Mouse (Mus musculus): ENCODE data around the gene Ndufv1.
A peak's percentile ranks its signal among the peaks of the same experiment; 100 is the strongest.
"Not testable (repeated sequence)": the region's sequence is repeated elsewhere in the genome, so short reads cannot be mapped to it uniquely, and the experiment has no call there.

The Ndufv1 gene

DNA sequence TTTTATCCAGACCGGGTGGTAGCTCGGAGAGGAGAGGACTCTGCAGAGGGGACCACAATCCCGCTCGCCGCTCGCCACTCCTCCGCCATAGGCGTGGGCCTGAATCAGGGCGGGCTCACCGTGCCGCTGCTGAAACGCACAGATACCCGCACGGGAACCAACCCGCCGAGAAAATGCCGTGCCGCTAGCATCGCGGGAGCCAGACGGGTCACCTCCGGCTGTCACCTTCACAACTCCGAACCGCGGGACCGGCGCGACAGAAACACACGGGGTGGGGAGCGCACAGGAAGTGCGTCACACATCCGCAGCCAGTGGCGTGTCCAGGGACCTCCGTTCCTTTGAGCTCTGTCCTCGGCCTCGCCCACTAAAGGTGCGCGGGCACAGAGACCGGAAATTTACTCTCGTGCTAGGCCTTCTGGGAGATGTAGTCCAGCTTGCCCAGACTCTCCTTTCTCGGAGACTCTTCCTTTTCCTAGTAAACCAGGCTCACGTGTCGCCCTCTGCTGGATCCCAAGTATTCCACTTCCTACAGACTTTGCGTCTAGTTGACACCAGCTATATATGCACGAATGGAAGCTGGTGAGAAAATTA, at the start of gene Ndufv1:
TSS of gene Ndufv1 (minus strand) at position 375 of the 591 bp plus-strand sequence.
- peak; percentile 94 to 99 for DNase-seq

DNA sequence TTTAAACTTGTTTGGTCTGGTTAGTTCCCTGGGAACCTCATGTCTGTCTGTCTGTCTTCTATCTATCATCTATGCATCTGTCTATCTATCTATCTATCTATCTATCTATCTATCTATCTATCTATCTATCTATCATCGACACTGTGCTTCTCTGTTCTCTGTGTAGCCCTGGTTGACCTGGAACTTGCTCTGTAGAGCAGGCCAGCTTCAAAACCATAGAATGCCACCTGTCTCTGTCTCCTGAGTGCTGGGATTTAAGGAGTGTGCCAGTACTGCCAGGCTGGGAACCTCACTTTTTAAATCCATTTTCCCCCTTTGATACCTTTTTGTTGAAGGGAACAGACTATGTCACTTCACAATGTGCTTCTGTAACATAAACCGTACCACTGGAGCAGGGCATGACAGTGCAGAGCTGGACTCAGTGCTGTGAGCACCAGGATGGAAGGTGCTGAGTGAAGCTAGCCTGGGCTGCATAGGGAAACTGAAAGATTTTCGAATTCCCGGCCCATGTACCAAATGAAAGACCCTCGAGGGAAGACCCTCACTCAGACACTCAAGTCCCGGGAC, 48.4 kb upstream of the Ndufv1 start:
- no peak for DNase-seq

DNA sequence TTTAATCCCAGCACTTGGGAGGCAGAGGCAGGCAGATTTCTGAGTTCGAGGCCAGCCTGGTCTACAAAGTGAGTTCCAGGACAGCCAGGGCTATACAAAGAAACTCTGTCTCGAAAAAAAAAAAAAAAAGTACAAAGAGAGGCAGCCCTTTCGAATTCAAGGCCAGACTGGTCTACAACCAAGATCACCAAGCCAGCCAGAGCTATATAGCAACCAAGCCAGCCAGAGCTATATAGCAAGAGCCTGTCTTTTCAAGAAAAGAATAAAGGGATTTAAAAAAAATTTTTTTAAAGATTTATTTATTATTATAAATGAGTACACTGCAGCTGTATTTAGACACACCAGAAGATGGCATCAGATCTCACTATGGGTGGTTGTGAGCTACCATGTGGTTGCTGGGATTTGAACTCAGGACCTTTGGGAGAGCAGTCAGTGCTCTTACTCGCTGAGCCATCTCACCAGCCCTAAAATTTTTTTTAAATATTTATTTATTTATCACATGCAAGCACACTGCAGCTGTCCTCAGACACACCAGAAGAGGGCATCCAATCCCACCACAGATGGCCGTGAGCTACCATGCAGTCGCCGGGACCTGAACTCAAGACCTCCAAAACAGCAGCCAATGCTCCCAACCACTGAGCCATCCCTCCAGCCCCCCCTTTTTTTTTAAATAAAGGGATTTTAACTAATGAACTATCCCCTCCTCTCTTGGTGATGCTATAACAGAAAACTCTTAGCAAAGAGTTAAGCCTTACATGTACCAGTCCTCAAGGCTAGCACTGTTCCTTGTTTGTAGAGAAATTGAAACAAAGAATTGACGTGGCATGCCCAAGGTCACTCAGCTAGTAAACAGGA, 47.7 kb upstream of the Ndufv1 start:
- peak in 1 of 2 experiments; percentile 3 for DNase-seq

DNA sequence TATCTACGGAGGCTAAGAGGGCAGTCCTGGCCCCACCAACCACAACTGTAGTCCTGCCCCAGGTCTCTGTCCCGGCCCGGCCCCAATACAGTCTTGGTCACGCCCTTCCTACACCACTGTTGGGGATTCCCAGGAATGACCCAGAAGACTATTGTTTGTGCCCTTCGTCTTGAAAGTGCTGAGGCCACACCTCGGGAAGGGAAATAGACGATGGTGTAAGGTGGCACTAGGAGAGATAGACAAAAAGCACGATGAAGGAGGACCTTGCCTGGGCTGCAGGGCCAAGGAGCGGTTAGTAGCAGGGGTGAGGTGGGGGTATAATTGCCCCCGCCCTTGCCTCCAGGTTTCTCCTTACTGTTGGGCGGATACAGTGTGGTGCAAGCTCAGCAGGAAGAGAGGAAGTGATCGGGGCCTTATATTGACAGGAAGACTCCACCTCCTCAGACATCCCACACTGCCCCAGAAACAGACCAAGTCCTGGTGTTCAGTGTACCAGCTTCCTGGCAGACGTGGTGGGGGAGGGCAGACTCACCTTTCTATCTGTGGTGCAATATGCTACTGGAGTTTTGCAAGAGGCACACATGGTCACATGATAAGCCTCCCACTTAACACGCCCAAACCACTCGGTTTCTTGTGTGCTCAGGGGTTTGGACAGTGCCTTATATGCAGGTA, 46.6 kb upstream of the Ndufv1 start, which contains the start of gene Gstp3:
TSS of gene Gstp3 (minus strand) at position 501 of the 672 bp plus-strand sequence.
- no peak for DNase-seq

DNA sequence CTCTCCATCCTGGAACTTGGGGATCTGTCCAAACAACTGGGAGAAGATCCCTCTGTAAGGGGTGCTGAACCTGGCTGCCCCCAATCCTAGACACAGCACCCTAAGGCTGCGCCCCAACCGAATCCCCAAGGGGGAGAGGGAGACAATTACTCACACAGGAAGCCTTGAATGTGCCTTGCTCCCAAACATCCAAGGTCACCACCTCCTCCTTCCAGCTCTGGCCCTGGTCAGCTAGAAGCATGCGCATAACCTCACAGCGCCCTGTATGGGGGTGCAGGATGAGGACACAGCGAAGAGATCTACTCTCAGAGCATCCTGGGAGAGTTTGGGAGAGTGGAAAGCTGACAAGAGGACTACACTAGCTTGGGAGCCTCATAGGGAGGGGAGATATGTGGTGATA, 46.0 kb upstream of the Ndufv1 start:
- peak in 1 of 2 experiments; percentile 2 for DNase-seq

DNA sequence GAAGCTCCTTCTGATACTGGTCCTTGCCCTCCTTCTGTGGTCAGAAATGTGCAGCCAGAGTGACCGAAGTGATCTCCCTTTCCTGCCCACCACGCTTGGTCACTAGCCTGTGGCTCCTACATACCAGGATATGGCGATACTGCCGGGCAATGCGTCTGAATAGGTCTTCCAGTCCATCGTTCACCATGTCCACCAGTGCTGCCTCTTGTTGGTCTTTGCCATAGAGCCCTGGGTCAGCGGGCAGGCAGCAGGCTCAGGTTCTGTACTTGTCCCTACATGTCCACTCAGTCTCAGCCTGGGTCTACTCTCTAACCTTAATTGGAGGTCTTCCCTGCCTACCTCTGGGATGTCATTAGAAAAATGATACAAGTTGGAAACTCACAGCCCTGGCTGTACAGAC, 45.4 kb upstream of the Ndufv1 start:
- DNase-seq: no peak

DNA sequence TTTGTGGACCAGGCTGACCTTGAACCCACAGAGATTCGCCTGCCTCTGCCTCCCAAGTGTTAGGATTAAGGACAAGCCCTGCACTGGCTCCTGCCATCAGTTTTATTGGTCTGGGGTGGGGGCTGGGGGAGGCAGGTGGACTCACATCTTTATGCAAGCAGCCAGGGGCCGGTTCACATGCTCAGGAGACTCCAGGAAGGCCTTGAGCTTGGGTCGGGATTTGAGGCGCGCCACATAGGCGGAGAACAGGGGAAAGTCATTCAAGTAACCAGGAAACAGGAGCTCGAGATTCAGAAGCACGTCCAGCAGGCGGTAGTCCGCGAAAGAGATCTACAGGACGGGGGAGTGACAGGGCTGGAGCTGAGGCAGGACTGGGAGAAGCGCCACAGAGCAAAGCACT, 44.8 kb upstream of the Ndufv1 start:
- DNase-seq: no peak

DNA sequence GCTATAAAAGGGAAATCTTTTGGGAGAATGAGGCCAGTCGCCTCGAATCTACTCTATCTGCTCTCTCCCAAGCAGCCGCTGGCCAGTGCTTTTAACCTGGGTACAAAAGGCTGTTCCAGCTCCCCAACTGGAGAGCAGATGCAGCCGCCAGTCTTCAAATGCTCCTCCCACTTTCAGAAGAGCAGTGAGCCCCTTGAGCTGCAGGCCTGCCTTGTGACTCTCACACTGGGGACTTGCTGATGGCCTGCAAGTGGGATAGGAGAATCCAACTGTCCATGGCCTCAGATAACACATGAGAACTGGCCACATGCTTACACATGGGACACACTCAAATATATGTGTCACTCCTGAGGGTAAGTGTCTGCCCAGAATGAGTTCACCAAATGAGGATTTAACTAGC, 44.1 kb upstream of the Ndufv1 start:
- no peak for DNase-seq

DNA sequence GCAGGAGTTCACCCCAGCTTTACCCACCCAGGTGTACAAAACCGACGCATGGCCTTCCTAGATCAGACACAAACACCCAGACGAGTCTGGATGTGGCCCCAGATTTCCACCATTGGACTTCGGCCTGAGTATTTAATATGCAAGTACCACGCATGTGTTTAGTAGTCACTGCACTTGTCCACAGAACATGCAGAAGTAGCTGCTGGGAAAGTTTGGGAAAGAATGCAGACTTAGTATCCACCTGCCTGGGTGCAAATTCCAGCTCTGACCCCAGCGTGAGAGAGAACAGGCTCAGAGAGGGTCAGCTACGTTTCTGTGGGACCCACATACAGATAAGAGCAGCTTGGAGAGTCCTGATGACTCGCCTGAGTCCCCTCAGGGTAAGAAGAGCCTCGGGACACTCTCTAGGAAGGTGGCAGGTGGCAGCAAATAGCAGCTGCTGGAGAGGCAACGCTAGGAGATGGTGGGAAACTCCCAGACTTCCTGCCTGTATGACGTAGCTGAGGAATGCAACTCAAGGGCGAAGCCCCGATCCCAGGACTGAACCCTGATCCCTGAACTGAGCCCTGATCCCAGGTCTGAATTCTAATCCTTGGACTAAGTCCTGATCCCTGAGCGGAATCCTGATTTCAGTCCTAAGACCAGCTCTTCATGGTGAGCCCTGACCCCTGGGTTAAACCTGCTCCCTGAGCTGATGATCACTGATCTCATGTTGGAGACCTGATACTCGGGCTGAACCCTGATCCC, 43.5 kb upstream of the Ndufv1 start:
- DNase-seq: no peak

DNA sequence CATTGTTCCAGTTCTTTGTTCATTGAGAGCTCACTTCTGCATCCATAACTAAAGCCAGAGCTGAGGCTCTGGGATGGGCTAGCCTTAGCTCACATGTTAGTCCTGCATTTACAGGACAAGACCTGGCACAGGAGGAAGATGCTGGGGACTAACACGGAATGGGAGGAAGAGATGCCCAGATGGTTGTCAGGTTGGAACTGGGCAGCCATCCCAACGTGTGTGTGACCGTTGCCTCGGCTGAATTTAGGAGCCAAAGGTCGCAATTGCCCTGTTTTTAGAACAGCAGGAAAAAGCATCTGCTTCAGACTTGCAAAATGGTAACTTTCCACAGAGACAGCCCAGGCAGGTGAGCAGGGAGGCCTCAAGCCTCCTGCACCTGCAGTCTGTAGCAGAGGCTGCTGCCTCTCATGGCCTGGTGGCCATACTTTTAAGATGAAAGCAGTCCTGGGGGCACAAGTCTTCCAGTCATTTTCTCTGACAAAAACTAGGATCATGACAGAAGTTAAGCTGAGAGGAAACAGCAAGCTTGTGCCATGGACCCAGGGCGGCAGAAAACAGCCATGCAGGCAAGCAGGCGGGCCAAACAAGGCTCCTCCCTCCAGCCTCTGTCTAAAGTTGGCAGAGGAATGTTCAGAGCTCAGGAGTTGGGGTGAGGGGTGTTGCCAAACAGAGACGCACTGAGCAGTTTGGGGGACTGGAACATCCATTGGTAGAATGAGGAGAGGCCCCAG, 42.8 kb upstream of the Ndufv1 start:
- peak; percentile 77 to 78 for DNase-seq

DNA sequence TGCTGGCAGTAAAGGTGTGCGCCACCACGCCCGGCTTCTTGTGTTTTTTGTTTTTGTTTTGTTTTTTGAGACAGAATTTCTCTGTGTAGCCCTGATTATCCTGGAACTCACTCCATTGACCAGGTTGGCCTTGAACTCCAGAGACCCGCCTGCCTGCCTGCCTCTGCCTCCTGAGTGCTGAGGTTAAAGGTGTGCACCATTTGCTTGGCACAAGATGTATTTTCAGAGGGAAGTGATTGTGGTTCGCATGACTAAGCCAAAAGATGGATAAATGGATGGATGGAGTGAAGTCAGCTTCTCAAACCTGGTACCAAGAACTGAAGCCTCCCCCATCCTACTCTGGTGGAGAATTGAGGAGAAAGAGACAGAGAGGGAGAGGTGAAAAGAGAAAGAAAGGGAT, 42.0 kb upstream of the Ndufv1 start:
- no peak for DNase-seq

DNA sequence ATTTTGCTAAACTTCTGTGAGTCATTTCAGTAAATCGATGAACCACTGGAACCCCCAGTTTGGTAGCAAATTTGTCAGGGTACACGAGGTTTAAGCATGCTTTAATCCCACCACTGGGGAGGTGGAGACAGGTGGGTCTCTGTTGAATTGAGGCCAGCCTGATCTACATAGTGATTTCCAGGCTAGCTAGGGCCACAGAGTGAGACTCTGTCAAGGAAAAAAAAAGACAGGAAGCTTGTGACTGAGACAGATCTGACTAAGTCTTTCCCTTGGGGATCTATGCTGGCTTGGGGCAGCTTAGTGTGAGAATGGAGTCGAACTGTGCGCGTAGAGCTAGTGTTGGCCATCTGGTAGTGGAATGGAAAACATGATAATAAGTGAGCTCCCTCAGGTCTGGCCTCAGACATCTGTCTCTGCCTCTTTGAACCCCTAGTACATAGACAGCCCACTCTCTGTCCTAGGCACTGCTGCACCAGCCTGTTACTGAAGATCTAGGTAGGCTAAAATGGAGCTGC, 40.0 kb upstream of the Ndufv1 start:
- no peak for DNase-seq

DNA sequence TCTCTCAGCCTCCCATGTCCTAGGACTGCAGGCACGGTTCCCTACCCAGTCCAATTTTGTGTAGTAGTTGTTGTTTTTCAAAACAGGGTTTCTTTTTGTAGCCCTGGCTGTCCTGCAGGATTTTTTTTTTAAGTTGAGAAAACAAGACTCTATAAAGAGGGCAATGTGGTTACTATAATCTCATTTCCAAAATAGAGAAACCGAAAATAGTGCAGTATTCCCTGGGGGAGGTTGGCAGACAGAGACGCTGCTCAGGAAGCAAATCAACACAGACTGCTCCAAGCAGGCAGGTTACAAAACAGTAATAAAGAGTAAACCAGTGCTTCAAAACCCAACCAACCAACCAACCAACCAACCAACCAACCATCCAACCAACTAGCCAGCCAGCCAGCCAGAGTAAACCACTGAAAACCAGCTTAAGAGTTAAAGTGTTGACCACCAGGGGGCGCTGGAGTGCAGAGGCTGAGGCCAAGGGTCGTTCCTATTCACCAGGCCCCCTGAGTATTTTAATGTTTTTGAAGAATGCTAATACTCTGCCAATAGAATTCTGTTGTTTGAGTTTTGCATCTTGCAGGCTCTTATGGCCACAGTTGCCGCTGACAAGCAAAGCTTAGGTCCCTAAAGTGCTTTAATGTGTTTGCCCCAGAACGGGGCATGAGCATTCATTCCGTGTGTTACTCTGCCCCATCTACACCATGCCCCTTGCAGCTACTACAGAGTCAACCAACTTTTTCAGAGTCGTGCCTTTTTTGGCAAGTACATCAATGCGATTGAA, 39.3 kb upstream of the Ndufv1 start:
- DNase-seq: peak; percentile 62 to 76

DNA sequence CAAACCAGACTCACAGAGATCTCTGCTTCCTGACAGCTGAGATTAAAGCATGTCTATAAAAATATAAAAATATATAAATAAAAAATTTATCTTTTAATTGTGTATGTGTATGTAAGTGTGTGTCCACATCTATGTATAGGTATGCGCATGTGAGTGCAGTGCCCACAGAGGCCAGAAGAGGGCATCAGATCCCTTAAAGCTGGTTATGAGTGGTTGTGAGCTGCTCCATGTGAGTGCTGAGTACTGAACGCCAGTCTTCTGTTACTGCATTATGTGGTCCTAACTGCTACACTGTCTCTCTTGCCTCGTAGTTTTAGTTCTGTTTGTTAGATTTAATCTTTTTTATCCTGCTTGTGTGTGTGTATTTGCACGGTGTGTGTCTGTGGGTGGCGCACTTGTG, 38.4 kb upstream of the Ndufv1 start:
- DNase-seq: no peak

DNA sequence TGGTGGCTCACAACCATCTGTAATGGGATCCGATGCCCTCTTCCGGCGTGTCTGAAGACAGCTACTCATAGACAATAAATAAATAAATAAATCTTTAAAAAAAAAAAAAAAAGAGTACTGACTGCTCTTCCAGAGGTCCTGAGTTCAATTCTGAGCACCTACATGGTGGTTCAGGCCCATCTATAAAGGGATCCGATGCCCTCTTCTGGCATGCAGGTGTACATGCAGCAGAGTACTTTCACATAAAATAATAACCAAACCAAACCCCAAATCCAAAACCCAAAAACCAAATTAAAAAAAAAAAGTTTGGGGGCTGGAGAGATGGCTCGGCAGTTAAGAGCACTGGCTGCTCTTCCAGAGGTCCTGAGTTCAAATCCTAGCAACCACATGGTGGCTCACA, 36.5 kb upstream of the Ndufv1 start:
- not testable (repeated sequence) for DNase-seq

DNA sequence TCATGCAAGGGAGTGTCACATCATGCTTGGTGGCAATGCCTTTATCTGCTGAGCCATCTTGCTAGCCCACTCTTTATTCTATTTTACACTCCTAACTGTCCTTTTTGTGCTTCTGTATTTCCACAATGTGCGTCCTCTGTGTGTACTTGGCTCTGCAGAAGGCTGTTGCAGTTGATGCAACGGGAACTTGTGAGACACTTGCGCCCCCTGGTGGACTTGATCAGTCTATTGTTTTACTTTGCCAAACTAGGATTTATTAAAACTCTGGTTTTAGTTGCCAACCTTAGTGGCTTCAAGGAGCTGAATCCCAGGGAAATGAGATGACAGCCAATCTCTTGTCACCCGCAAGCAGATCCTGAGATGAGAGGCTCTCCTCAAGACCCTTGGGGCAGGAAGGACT, 35.3 kb upstream of the Ndufv1 start:
- DNase-seq: peak; percentile 86 to 90

DNA sequence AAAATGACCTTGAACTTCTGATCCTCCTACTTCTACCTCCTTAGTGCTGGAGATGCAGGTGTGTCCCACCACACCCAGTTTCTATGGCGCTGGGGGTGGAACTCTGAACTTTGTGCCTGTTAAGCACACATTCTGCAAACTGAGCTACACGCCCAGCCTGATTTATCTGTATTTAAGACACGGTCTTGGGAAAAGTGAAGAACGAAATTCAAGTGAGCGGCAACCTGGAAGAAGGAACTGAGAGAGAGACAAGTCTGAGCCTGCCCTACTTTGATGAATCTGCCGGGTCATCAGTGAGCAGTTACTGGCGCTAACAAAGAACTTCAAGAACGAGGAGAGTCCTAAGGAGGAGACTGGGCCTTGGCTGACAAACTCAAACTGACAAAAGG, 34.3 kb upstream of the Ndufv1 start:
- no peak for DNase-seq

DNA sequence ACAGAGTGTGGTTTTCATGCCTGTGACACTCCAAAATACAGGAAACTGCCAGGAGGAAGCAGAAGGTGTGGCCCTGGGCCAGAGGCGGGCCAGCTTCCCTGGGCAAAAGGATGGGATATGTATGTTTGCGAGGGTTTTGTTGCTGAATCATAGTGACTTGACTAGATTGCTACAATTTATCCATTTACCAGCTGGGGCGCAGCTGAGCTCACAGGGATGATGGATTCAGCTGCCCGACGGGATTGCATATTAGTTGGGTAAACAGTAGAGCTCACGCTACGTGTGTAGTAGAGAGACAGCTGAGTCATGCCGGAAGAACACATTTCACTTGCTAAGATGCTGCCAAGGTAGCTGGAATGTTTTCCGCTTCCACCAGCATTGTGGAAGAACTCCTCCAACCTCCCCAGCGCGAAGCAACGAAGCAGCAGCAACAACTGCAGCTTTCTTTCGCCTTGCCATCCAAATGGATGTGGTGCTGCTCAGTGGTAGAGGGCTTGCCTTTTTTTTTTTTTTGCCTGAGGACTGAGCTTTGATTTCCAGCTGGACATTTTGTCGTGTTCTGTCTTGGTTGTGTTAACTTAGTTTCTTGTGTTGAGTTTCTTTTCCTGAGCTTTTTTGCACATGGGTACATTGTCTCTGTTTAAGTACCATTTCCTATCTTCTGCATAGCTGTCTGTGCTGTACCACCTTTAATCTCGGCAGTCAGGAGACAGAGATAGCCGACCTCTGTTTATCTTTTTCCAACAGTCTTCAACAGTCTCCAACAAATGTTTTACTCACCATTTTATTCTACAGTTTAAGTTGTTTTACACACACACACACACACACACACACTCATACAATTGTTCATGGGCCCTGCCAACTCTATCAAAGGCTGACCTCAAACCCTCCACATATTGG, 33.6 kb upstream of the Ndufv1 start, which contains the start of gene Gstp2:
TSS of gene Gstp2 (minus strand) at position 58 of the 900 bp plus-strand sequence.
- peak; percentile 83 to 86 for DNase-seq

DNA sequence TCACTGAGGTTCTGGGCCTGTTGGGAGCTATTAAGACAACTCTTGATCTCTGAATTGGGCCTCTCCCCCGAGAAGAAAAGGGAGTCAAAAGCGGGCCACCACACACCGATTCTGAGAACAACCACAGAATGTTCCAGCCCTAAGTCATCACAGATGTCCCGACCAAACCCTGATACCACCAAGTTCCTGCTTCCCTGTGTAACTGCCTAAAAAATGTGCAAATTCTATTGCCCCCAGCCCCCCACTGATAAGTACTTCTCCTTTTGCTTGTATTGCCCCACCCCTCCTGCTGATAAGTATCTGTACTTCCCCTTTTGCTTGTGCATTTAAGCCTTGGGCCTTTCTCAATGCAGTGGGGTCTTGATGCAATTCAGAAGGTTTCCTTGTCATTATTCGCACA, 31.5 kb upstream of the Ndufv1 start:
- not testable (repeated sequence) for DNase-seq

DNA sequence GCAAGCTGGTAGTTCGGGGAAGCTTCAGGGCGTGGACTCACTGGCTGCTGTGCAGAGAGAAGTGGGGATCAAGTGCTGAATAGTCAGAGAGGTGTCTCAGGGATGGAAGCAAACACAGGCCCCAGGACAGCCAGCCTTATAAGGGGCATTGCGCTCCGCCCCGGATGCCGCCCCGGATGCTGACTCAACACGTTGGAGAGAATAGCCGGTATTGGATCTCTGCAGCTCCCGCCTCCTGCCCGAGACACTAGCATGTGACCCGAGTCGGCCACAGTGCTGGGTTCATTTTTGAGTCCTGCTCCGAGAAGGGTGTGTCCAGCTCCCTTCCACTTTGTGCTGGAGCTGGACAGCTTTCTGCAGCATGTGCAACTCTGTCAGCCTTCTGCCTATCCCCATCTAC, 29.5 kb upstream of the Ndufv1 start:
- no peak for DNase-seq
